Mouse (Mus musculus): ENCODE results near the gene H2-Q6. TPM values are rescaled to one million over a fixed set of nuclear protein-coding genes. Genes with fewer than 3 reads are reported as not detected.

H2-Q6 gene
- 10 to 100 TPM; 16.6 to 19.4 TPM for total RNA-seq (2023)

GRCm38 (mm10) chr17:35424624-35425416, at the start of gene H2-Q6:
Gene H2-Q6 (plus strand): TSS chr17:35424850.

GRCm38 (mm10) chr17:35379369-35379728, 45.3 kb upstream of the H2-Q6 start, which contains the start of gene H2-Q4:
Gene H2-Q4 (plus strand): TSS chr17:35379617.

DNA sequence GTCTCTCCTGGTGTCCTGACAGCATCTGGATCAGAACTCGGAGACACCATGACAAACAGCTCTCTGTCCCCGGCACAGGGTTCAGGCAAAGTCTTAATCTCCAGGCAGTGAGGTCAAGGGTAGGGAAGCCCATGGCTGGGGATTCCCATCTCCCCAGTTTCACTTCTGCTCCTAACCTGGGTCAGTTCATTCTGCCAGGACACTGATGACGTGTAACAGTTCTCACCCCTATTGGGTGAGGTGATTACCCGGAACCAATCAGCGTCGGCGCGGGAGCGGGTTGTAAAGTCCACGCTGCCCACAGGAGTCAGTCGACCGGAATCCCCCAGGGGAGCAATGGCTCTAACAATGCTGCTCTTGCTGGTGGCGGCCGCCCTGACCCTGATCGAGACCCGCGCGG, 14.2 kb downstream of the H2-Q6 start, which contains the start of gene H2-Q7:
Gene H2-Q7, plus strand, starts transcription at position 271 of the 400 bp plus-strand sequence.

DNA sequence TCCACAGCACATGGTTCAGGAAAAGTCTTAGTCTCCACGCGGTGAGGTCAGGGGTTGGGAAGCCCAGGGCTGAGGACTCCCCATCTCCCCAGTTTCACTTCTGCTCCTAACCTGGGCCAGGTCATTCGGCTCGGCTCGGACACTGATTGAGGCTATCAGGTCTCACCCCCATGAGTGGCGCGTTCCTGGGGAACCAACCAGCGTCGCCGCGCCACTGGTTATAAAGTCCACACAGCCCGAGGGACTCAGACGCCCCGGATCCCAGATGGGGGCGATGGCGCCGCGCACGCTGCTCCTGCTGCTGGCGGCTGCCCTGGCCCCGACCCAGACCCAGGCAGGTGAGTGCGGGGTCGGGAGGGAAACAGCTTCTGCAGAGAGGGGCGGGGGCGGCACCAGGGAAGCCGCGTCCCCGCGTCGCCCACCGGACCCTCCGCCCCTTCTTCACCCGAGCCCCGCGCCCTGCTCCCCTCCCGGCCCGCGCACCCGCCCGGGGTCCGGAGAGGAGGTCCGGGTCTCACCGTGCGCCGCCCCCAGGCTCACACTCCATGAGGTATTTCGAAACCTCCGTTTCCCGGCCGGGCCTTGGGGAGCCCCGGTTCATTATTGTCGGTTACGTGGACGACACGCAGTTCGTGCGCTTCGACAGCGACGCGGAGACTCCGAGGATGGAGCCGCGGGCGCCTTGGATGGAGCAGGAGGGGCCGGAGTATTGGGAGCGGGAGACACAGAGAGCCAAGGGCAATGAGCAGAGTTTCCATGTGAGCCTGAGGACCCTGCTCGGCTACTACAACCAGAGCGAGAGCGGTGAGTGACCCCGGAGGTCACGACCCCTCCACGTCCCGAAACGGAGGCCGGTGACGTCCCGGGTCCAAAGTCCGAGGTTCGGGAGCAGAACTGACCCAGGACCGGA, 45.4 kb downstream of the H2-Q6 start, which contains the start of gene H2-Q10:
Gene H2-Q10, plus strand, starts transcription at position 248 of the 910 bp plus-strand sequence.

Other genes starting within 250 kb of the H2-Q6 start
- 10 to 100 TPM; 18.0 to 18.3 TPM for gene Aif1, start 248.8 kb upstream of the H2-Q6 start, total RNA-seq (2023)
- 100 to 1,000 TPM; 564 to 656 TPM for gene Lst1, start 236.4 kb upstream of the H2-Q6 start, total RNA-seq (2023)
- 10 to 100 TPM; 84.2 to 91.5 TPM for gene Ltb, start 230.4 kb upstream of the H2-Q6 start, total RNA-seq (2023)
- gene Tnf, start 222.8 kb upstream of the H2-Q6 start, total RNA-seq (2023) = 10 to 100 TPM; 71.0 to 84.1 TPM
- not detected for gene Lta, start 219.5 kb upstream of the H2-Q6 start, total RNA-seq (2023)
- gene Gm16181, start 204.0 kb upstream of the H2-Q6 start, total RNA-seq (2023) = not detected
- 1 to 10 TPM; 2.2 to 4.8 TPM for gene Atp6v1g2, start 191.2 kb upstream of the H2-Q6 start, total RNA-seq (2023)
- gene Nfkbil1, start 189.1 kb upstream of the H2-Q6 start, total RNA-seq (2023) = 10 to 100 TPM; 18.6 to 19.5 TPM
- 100 to 1,000 TPM; 208 to 239 TPM for gene Ddx39b, start 183.1 kb upstream of the H2-Q6 start, total RNA-seq (2023)
- gene H2-D1, start 162.1 kb upstream of the H2-Q6 start, total RNA-seq (2023) = 1,000 to 10,000 TPM; 1,522 to 1,549 TPM
- 1 to 10 TPM; 6.7 to 6.9 TPM for gene H2-Q1, start 104.4 kb upstream of the H2-Q6 start, total RNA-seq (2023)
- 1 to 10 TPM; 5.5 to 6.4 TPM for gene H2-Q2, start 82.6 kb upstream of the H2-Q6 start, total RNA-seq (2023)
- 10 to 100 TPM; 73.7 to 78.8 TPM for gene H2-Q4, start 45.2 kb upstream of the H2-Q6 start, total RNA-seq (2023)
- gene H2-Q7, start 14.3 kb downstream of the H2-Q6 start, total RNA-seq (2023) = 10 to 100 TPM; 15.6 to 18.5 TPM
- 10 to 100 TPM; 52.2 to 52.4 TPM for gene H2-Q10, start 45.2 kb downstream of the H2-Q6 start, total RNA-seq (2023)
- gene Pou5f1, start 81.2 kb downstream of the H2-Q6 start, total RNA-seq (2023) = 1 to 10 TPM; 1.2 to 2.6 TPM
- 10 to 100 TPM; 35.4 to 36.0 TPM for gene Tcf19, start 92.0 kb downstream of the H2-Q6 start, total RNA-seq (2023)
- 10 to 100 TPM; 14.5 to 17.8 TPM for gene Cchcr1, start 92.2 kb downstream of the H2-Q6 start, total RNA-seq (2023)
- gene Psors1c2, start 108.4 kb downstream of the H2-Q6 start, total RNA-seq (2023) = not detected
- gene Cdsn, start 127.3 kb downstream of the H2-Q6 start, total RNA-seq (2023) = not detected
- not detected for gene 2300002M23Rik, start 142.6 kb downstream of the H2-Q6 start, total RNA-seq (2023)
- gene Sfta2, start 176.7 kb downstream of the H2-Q6 start, total RNA-seq (2023) = not detected
- gene Gm9573, start 201.8 kb downstream of the H2-Q6 start, total RNA-seq (2023) = not detected
- not detected for gene Mucl3, start 218.8 kb downstream of the H2-Q6 start, total RNA-seq (2023)
- gene Vars2, start 242.7 kb downstream of the H2-Q6 start, total RNA-seq (2023) = 10 to 100 TPM; 11.3 to 12.6 TPM
- 10 to 100 TPM; 13.9 to 14.0 TPM for gene Gtf2h4, start 248.9 kb downstream of the H2-Q6 start, total RNA-seq (2023)

Data from neutrophil, adult 83 days (primary cell).